Mouse (Mus musculus): ENCODE measurements around the gene Pik3r6.

- TF ChIP-seq CTCF (IDR thresholded peaks at IDR 0.05; ENCODE audit: extremely low read depth, insufficient read depth, low read length) (no peak), POLR2A (IDR thresholded peaks at IDR 0.05; ENCODE audit: extremely low read depth, insufficient read depth, low read length) (no peak)
Measured at GRCm38 (mm10) chr11:68508619-68509018, 5.8 kb downstream of the Pik3r6 start.

Data from cortical plate, adult 2 months (tissue).